Mouse (Mus musculus): ENCODE results near the gene Eif3k.

Eif3k gene

DNA sequence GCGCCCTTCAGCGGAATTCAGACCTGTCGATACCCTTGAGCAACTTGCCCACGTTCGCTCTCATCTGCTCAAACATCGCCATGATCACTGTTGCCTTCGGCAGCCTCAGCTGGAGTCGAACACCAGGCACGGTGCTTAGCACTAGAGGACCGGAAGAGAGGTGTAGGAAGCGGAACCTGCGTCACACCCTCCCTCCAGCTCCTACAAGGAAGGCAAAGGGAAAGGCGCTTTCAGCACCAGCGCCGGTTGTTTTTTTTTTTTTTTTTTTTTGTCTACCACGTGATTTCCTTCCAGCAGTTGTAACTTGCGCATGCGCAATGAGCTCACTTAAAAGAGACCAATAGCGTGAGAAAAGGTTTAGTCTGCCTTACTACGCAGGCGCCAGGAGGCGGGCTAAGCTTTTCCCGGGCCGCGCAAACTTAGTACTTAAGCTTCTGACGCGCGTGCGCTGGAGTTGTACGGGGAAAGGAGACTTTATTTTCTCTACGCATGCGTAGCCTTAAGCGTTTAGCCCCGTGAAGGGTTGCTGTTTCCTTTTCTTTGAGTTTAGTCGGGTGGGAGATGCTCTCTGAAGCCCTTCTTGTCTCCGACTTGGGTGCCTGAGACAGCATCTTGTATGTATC, at the start of gene Eif3k, which contains the start of gene Map4k1:
TSS of gene Eif3k (minus strand) at position 214 of the 623 bp plus-strand sequence.
TSS of gene Map4k1 (plus strand) at position 400 of the 623 bp plus-strand sequence.
- peak; percentile 98 for DNase-seq

DNA sequence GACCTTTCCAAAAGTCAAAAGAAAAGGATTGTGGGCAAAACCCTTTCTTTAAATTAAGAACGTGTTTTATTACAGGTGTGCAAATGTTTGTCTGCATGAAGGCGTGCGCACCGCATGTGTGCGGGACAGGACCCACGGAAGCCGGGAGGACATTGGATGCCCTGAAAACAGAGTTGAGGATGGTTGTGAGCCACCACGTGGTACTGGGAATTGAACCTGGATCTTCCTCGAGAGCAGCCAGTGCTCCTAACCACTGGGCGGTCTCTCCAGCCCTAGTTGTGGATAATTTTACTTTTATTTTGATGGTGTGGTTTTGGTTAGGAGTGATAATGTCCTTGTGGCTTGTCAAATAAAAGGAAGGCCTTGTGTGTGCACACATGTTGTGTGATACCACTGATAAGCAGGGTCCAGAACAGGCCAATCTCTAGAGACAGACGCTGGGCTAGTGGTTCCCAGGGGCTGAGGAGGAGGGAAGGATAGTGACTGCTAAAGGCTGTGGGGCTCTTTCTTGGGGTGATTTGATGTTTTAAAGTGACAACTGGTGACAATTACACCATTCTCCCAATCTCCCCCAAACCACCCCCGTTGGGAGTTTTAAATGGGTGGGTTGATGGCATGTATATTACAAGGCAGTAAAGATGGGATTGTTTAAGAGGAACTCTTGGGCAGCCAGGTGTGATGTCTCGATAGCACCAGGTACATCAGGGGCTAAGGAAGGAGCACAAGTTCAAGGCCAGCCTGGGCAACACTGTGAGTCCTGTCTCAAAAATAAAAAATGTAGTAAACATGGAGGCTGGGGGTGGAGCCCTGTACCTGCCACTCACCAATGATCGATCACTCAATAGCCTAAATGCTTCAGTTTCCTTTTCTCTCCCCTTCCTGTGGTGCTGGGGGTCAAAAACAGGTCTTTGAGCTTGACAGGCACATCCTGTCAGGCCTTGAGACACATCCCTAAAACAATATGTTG, 48.3 kb upstream of the Eif3k start:
- DNase-seq = no peak

GRCm38 (mm10) chr7:29028761-29029160, 47.1 kb upstream of the Eif3k start:
- no peak for DNase-seq

DNA sequence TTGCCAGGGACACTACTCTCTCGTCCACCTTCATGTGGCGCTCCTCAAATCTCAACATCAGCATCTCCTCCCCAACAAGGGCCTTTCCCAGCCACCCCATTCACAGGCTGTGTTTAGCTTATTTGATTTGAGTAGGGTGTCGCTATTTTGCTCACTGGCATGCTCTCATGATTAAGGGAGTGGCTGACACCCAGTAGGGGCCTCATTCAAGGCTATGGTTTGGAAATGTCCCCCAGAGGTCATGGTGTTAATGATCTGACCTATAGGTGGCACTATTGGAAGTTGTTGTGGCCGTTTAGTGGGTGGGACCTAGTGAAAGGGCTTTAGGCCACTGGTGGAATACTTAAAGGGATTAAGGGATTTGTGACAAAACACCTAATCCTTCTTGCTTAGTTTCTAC, 45.1 kb upstream of the Eif3k start:
- no peak for DNase-seq

GRCm38 (mm10) chr7:29026195-29026594, 44.5 kb upstream of the Eif3k start:
- DNase-seq = no peak

DNA sequence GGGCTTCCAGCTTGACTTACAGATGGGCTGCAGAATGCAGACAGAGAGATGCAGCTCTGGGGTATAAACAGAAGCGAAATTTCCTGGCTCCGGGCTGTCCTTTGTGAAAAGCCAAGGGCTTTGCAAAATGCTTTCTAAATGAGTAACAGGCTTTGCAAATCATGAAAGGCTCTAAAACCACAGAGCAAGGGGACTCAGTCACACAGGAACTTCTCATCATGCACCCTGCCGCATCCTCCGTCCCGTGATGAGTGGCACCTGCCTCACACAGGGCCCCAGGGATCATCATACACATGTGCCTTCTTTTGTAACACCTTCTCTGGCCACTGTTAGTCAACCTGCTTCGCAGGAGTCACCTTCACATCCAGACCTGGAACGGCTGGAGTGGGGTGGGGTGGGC, 43.9 kb upstream of the Eif3k start:
- no peak for DNase-seq

- DNase-seq = no peak
Measured at GRCm38 (mm10) chr7:29023514-29023913, 41.9 kb upstream of the Eif3k start.

DNA sequence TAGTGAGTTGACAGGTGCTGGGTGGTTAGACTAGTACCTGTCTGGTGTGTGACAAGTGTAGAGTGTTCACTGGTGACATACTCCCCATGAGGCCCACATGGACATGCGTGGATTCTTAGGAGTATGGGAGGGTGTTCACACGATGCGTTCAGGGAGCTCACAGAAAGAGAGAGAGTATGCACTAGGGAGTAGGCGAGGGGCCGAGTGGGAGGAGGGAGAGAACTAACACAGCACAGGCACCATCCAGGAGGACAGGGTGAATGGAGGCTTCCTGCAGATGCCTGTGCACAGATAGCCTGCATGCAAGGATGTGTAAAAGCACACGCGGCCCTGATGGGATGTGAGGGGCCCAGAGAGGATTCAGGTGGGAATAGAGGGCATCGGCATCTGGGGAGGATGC, 40.8 kb upstream of the Eif3k start:
- DNase-seq = no peak

DNA sequence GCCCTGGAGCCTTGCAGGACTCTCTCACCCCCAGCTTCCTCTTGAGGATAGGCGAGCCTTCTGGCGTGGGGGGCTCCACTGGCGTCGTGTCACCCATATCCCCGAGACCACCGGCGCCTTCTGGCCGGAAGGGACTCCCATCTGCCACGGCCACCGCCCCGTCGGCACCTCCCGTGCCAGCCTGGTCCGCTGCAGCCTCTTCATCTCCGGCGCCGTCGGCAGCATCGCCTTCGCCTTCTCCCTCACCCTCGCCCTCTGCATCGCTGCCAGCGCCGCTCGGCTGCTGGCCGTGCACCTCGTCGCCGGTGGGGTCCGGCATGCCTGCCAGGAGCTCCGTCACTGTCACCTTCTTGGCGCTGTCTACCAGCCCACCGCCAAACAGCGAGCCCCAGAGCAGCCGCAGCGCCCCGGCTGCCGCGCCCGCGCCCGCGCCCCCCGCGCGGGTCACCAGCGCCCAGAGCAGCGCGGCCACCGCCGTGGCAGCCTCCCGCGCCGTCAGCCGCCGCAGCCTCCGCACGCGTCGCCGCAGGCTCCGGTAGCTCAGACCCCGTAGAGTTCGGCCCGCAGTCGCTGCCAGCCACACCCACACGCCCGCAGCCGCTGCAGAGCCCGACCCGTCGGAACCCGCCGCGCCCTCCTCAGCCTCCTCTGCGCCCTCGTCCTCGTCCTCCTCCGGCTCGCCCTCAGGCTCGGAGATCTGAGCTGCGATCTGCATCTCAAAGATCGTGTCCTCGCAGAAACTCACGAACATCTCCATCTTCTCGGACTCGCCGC, 38.0 kb upstream of the Eif3k start:
- no peak for DNase-seq

DNA sequence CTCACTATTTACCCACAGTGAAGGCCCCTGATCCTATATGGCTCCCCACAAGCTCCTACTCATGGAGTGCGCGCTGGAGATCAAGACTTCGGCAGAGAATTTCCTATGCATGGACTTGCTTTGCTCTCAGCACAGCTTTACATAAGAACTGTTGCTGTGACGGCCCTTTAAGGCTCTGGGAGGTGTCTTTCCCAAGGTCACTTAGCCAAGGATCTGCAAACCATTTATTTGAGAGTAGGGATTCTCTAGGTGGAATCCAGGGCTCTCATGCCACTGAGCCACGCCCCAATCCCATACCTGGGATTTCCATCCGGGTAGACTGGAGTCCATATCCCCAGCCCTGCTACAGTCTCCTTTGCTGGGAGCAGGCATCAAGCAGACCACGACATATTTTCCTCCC, 35.6 kb upstream of the Eif3k start:
- no peak for DNase-seq

DNA sequence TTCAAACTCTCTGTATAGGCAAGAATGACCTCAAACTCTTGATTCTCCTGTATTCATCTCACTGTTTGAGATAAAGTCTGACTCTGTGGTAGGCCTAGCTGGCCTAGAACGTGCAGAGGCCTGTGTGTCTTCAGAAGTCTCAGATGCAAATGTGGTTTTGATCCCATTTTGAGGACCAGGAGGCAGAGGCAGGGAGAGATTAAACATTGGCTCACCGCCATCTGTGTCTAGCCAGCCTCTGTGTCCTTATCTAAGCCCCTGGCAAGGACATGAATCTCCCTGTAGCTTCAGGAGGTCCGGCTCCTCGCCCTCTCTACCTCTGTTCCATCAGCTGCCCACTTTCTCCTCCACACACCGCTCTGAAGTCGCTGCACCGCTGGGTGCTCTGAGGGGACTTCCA, 34.8 kb upstream of the Eif3k start:
- DNase-seq = no peak

GRCm38 (mm10) chr7:29014984-29015383, 33.3 kb upstream of the Eif3k start:
- DNase-seq = no peak

GRCm38 (mm10) chr7:29008714-29009113, 27.1 kb upstream of the Eif3k start:
- DNase-seq = no peak

DNA sequence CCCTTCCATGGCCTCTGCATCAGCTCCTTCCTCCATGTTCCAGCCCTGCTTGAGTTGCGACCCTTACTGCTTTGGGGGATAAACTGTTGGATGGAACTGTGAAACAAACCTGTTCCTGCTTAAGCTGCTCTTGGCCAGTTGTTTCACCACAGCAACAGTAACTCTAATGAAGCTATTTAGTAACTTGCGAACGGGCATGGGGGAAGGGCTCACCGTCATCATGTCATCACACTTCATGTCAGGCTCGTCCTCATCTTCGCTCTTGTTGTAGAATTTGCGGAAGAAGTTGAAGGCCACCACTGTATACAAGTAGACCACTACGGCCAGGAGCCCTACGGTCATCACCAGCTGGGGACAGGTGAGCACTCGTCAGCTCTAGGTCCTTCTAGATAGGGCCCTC, 26.5 kb upstream of the Eif3k start:
- DNase-seq = no peak

- DNase-seq = no peak
Measured at GRCm38 (mm10) chr7:29007224-29008101, 25.8 kb upstream of the Eif3k start.

DNA sequence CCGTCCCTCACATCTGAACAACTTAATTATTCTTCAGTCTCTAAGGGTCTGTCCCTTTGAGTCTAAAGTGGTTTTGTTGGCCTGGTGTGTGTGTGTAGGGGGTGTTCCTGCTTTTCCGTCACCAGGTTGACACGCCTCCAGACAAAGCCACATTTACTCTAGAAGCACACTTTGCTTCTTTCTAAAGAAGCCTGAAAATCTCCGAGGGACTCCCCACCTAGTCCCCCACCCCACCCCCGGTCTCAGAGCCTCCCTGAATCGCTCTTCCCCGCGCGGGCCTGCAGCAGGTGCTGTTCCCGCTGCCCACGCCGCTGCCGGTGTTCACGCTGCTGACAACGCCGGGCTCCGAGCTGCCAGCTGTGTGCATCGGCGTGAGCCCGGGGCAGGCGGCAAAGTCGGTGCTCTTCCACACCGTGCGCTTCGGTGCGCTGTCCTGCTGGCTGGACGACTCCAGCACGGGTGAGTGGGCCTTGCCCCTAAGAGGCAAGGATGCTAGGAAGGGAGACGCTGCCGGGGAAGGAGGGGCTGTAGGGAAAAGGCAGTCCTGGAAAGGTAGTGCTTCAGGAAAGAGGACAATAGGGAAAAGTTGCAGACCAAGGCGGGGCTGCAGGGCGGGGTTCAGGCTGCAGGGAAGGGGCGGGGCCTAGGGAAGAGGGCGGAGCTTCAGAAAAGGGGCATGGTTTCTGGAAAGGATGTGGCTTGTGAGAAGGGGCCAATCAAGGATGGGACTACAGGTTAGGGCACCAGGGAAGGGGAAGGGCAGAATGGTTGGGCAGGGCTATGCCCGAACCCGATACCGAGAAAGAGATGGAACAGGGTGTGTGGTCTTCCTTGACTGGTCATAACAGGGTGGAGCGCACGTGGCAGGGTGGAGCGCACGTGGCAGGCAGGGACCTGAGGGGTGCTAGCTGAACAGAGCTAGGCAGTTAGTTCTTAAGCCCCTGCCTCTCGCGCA, 19.3 kb upstream of the Eif3k start:
- DNase-seq = peak; percentile 76

GRCm38 (mm10) chr7:28993402-28993801, 11.7 kb upstream of the Eif3k start:
- DNase-seq = no peak

DNA sequence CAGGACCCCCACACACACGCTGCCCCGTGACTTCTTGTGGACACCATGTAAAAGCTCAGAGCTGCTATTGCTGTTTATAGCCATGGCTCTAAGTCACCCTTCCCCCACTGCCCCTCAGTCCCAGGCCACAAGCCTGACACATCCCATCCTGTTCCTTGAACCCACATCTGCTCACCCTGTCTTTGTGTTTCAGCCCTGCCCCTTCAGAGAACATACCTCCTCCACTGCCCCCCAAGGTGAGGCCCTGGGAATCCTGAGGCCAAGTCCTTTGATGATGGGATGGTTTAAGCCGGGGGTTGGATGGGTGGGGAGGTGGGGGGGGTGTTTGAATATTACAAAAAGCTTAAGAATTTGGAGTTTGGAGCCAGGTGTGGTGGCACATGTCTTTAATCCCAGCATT, 11.3 kb upstream of the Eif3k start:
- DNase-seq = no peak

- no peak for DNase-seq
Measured at GRCm38 (mm10) chr7:28991616-28992015, 10.0 kb upstream of the Eif3k start.

GRCm38 (mm10) chr7:28990766-28991273, 9.2 kb upstream of the Eif3k start:
- DNase-seq = no peak

- DNase-seq = no peak
Measured at GRCm38 (mm10) chr7:28985207-28985606, 3.5 kb upstream of the Eif3k start.
